32 mouse cellular contexts compared by ENCODE assay signal in the genomic region with DNA sequence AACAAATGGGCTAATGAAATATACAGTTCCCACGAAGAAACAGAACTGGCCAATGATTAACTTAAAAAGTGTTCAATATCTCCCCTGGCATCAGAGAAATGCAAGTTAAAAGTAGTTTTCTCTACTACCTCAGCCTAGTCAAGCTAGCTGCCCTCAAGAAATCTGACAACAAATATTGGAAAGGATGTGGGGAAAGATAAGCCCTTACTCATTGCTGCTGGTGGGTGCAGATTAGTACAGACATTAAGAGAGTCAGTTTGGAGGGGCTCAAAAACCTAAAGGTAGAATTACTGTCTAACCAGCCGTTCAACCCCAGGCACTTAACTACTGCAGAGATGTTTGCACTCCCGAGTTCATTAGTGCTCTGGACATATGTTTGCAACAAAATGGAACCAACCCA. TPM values are rescaled to one million over a fixed set of nuclear protein-coding genes. Genes with fewer than 3 reads are reported as not detected.
DNase-seq lines count a peak whose midpoint lies in the region; ATAC-seq and TF ChIP-seq lines count a peak whose summit lies in the region.
"Had no signal": no experiment of that assay in that cellular context is flagged by ENCODE, and none has a peak within 500 bp of the region (broad histone marks: within the 10 kb centered on the region; RNA-seq: fewer than 3 reads in every experiment).

No protein-coding gene starts in this region.

- 81% methylated on average over 3 of the region's 3 CpGs for WGBS in heart, embryonic 10.5 days
- WGBS in cerebellum, adult 2 months = 88% methylated on average over 3 of the region's 3 CpGs

- DNase-seq in heart, embryonic 10.5 days (ENCODE audit: low spot score) = peak; percentile 35
- DNase-seq in heart, postnatal 10 days = no peak
- peak; percentile 42 for DNase-seq in 416B (ENCODE audit: low read depth)
- peak; percentile 18 for DNase-seq in c-Kit-positive CD71-positive TER-119-positive erythroid progenitor cells, embryonic 14.5 days (ENCODE audit: low spot score)
- no peak for DNase-seq in cerebellum, adult 2 months
- no peak for DNase-seq in adrenal gland, postnatal 10 days
- DNase-seq: adrenal gland, adult 2 months; cerebellum, adult 11 months; cerebellum, adult 9-11 months; embryo, embryonic 11 days; gastrocnemius, adult 2 months; gastrocnemius, postnatal 36 days; heart, adult 2 months; heart, postnatal 14 days; kidney, adult 9 months; kidney, postnatal 14 days; lung, adult 18-20 months; right cerebral cortex, adult 18-20 months; spleen, adult 18-20 months; thymus, postnatal 14 days had no signal

- peaks cover 40% of the 10 kb centered on the region for H3K36me3 ChIP-seq in heart, embryonic 10.5 days

- no peak overlapping the region for H3K4me3 ChIP-seq in heart, embryonic 10.5 days
- H3K4me3 ChIP-seq in cerebellum, adult 2 months (replicated peaks; ENCODE audit: insufficient read depth, low read depth, low read length) = no peak overlapping the region
- H3K4me3 ChIP-seq: embryonic facial prominence, embryonic 12.5 days; forebrain, embryonic 10.5 days; gastrocnemius, adult 2 months; heart, adult 2 months; heart, embryonic 13.5 days; limb, embryonic 13.5 days; midbrain, embryonic 10.5 days; myocyte; neural tube, embryonic 12.5 days had no signal

- TF ChIP-seq POLR2A in cerebellum, adult 2 months (IDR thresholded peaks at IDR 0.05; ENCODE audit: borderline replicate concordance, insufficient read depth, low read length) = no peak

- intact Hi-C loops in heart, postnatal 10 days (cut with DNase I) = no loop called here

- H3K4me1 ChIP-seq in heart, embryonic 10.5 days = peaks cover 7% of the 10 kb centered on the region; the same call in 1 of the 2 replicates
- H3K4me1 ChIP-seq in cerebellum, adult 2 months (ENCODE audit: control insufficient read depth, insufficient read depth, low read length) = no peaks in the 10 kb centered on the region
- H3K4me1 ChIP-seq: embryonic facial prominence, embryonic 12.5 days; limb, embryonic 13.5 days; neural tube, embryonic 12.5 days had no signal

- TF ChIP-seq CTCF in cerebellum, adult 2 months (IDR thresholded peaks at IDR 0.05; ENCODE audit: borderline replicate concordance, insufficient read depth, low read depth, low read length) = no peak

- H3K27me3 ChIP-seq in heart, embryonic 10.5 days (ENCODE audit: insufficient read depth, poor library complexity, severe bottlenecking) = no peaks in the 10 kb centered on the region
- no peaks in the 10 kb centered on the region for H3K27me3 ChIP-seq in cerebellum, adult 2 months (ENCODE audit: control insufficient read depth, insufficient read depth, low read length)
- H3K27me3 ChIP-seq: embryonic facial prominence, embryonic 12.5 days; heart, embryonic 13.5 days; limb, embryonic 13.5 days; neural tube, embryonic 12.5 days had no signal

- no peaks in the 10 kb centered on the region for H3K9me3 ChIP-seq in heart, embryonic 10.5 days
- H3K9me3 ChIP-seq: embryonic facial prominence, embryonic 12.5 days; forebrain, embryonic 10.5 days; heart, embryonic 13.5 days; limb, embryonic 13.5 days; midbrain, embryonic 10.5 days; neural tube, embryonic 12.5 days had no signal

- H3K27ac ChIP-seq in heart, embryonic 10.5 days = no peak overlapping the region
- H3K27ac ChIP-seq in cerebellum, adult 2 months (ENCODE audit: insufficient read depth, low read length) = no peak overlapping the region
- H3K27ac ChIP-seq: embryonic facial prominence, embryonic 12.5 days; forebrain, embryonic 10.5 days; gastrocnemius, adult 2 months; heart, adult 2 months; limb, embryonic 13.5 days; macrophage; midbrain, embryonic 10.5 days; neural tube, embryonic 12.5 days had no signal

- ATAC-seq in megakaryocyte progenitor cell, adult 5-6 weeks (replicated peaks; ENCODE audit: poor library complexity) = peak; percentile 44
- ATAC-seq: forebrain, embryonic 16.5 days; intestine, embryonic 16.5 days; lung, postnatal 0 days had no signal

RNA-seq across cellular contexts. Expression of a gene that starts 27.5 kb away (rescaled TPM):
- polyA plus RNA-seq in heart, embryonic 10.5 days (2016; fragmentation: Nextera tagmentation; extraction: Ambion mirVana) = 65.2 and 69.7 TPM in 2 replicates
- 10 to 100 TPM; 14.4 to 15.4 TPM for total RNA-seq in heart, postnatal 10 days (2021)
- 55.0 and 73.0 TPM in 2 replicates for total RNA-seq in megakaryocyte progenitor cell, adult 5-6 weeks (2015)
- total RNA-seq in megakaryocyte progenitor cell, adult 5-6 weeks (2017) = 51.5 and 53.0 TPM in 2 replicates
- 28.1 and 31.1 TPM in 2 replicates for polyA plus RNA-seq in cerebellum, adult 2 months (2012; rRNA removed)
- total RNA-seq in adrenal gland, postnatal 10 days (2021) = 10 to 100 TPM; 23.2 to 26.7 TPM

RNA-seq across cellular contexts. Expression of a gene that starts 46.7 kb away (rescaled TPM):
- 13.8 and 17.9 TPM in 2 replicates for polyA plus RNA-seq in heart, embryonic 10.5 days (2016; fragmentation: Nextera tagmentation; extraction: Ambion mirVana)
- 1 to 10 TPM; 6.4 to 7.6 TPM for total RNA-seq in heart, postnatal 10 days (2021)
- total RNA-seq in megakaryocyte progenitor cell, adult 5-6 weeks (2015) = 16.0 and 18.4 TPM in 2 replicates
- total RNA-seq in megakaryocyte progenitor cell, adult 5-6 weeks (2017) = 13.4 and 13.7 TPM in 2 replicates
- polyA plus RNA-seq in cerebellum, adult 2 months (2012; rRNA removed) = 5.9 and 6.6 TPM in 2 replicates
- total RNA-seq in adrenal gland, postnatal 10 days (2021) = 10 to 100 TPM; 16.1 to 17.7 TPM

Comparison
In these comparisons a context has a peak if more than half of its experiments do, and no peak if none do; other contexts are left out.
1. DNase-seq: peak in heart, embryonic 10.5 days (single experiment), 416B (single experiment) and c-Kit-positive CD71-positive TER-119-positive erythroid progenitor cells, embryonic 14.5 days (single experiment); none in heart, postnatal 10 days (0 of 2), cerebellum, adult 2 months (0 of 2) and adrenal gland, postnatal 10 days (single experiment).